Mouse (Mus musculus) hindbrain, embryonic 10.5 days (tissue): Measurements from ENCODE around the gene 4930415O20Rik. TPM values are rescaled to one million over a fixed set of nuclear protein-coding genes. Genes with fewer than 3 reads are reported as not detected.

Source experiments
- DNase-seq: peaks from one replicate; pipeline ENCODE4 v3.0.0-alpha.2; 2017; ENCODE audit warnings: low spot score
- H3K27ac ChIP-seq: fragments of 300-500 bp; sonication (generic); 2 replicates; pipeline ENCODE4 v1.5.1; 2016; ENCODE audit warnings: mild to moderate bottlenecking, moderate library complexity
- H3K27me3 ChIP-seq: fragments of 300-500 bp; sonication (generic); 2 replicates; pipeline ENCODE4 v1.6.1; 2016; ENCODE audit warnings: mild to moderate bottlenecking; ENCODE audit not compliant: poor library complexity, insufficient read depth, severe bottlenecking
- H3K36me3 ChIP-seq: fragments of 300-500 bp; sonication (generic); 2 replicates; pipeline ENCODE4 v1.6.1; 2016; ENCODE audit warnings: mild to moderate bottlenecking, moderate library complexity
- H3K4me1 ChIP-seq: fragments of 300-500 bp; sonication (generic); replicated peaks from 2 replicates; pipeline ENCODE4 v1.6.1; 2016; ENCODE audit warnings: mild to moderate bottlenecking
- H3K4me3 ChIP-seq: fragments of 300-500 bp; sonication (generic); 2 replicates; pipeline ENCODE4 v1.5.1; 2016; ENCODE audit warnings: mild to moderate bottlenecking, moderate library complexity
- H3K9me3 ChIP-seq: fragments of 300-500 bp; sonication (generic); 2 replicates; pipeline ENCODE4 v1.6.1; 2016; ENCODE audit warnings: mild to moderate bottlenecking, moderate library complexity
- WGBS: fragments of 180-500 bp; shearing (Covaris S2); methylation state at CpG from one replicate; pipeline ENCODE4 v1.1.7; 2016; 5-methylcytosine and 5-hydroxymethylcytosine counted together
- polyA plus RNA-seq: library from polyadenylated mRNA; unstranded; fragments of >200 nt; fragmentation: Nextera tagmentation; extraction: Ambion mirVana; gene quantifications from 2 replicates; pipeline ENCODE4 v1.2.1, GENCODE M21; 2016

The 4930415O20Rik gene
- not detected in 2 replicates for polyA plus RNA-seq

DNA sequence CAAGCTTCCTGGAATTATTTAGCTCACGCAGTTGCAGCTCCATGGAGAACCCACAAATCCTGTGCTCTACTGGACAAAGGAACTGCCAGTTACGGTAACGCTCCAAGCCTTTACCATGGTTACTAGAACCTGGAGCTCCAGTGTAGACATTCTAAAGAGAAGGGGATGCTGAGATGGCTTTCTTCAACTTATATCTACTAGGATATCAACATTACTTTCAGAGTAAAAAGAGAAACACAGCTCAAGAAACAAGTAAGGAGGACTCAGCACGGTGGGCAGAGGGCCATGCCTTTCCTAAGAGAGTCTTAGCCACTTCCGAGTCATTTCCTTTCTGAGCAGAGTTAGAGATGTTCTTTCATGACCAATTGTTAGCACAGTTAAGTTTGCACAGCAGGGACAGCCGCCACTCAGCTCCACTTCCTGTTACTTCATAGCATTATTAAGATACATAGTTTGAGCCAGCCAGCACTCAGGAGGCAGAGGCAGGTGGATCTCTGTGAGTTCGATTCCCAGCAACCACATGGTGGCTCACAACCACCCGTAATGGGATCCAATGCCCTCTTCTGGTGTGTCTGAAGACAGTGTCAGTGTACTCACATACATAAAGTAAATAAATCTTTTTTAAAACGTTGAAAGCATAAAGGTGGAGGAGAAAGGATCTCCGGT is at the start of gene 4930415O20Rik, which contains the start of gene Ccnt1:
Gene 4930415O20Rik (plus strand): TSS at position 132 of the 666 bp plus-strand sequence.
Gene Ccnt1 (minus strand): TSS at position 51 of the 666 bp plus-strand sequence.
- H3K9me3 ChIP-seq, result no peaks in the 10 kb centered on the region
- peaks cover 19% of the 10 kb centered on the region for H3K4me1 ChIP-seq
- peaks cover under 1% of the 10 kb centered on the region; the same call in 1 of the 2 replicates for H3K36me3 ChIP-seq
- no peak within 1 kb of the TSS for H3K4me3 ChIP-seq
- no peak within 1 kb of the TSS for H3K27ac ChIP-seq
- no peak for DNase-seq
- H3K27me3 ChIP-seq, result no peaks in the 10 kb centered on the region
- WGBS, result 86% methylated on average over 10 of the region's 10 CpGs

DNA sequence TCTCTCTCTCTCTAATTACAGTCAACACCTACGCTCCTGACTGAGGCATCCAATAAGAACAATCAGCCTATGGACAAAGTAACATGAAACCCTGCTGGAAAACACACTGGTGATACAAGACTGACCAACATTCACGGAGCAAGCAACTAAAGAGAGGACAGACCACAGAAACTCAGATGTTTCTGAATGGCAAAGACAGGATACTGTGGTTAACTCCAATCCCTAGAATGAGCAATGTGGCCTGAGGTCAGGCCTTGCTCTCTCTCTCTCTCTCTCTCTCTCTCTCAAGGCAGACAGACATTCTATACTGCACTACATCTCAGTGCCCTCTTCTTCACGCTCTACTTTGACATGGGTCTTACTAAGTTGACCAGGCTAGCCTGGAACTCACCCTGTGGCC is 49.6 kb upstream of the 4930415O20Rik start:
- 94% methylated on average over 3 of the region's 3 CpGs for WGBS
- DNase-seq, result no peak
- Histone ChIP-seq H3K27me3 (no peaks in the 10 kb centered on the region), H3K4me1 (no peaks in the 10 kb centered on the region), H3K4me3 (no peak overlapping the region), H3K9me3 (no peaks in the 10 kb centered on the region), H3K27ac (no peak overlapping the region), H3K36me3 (peaks cover 92% of the 10 kb centered on the region)

DNA sequence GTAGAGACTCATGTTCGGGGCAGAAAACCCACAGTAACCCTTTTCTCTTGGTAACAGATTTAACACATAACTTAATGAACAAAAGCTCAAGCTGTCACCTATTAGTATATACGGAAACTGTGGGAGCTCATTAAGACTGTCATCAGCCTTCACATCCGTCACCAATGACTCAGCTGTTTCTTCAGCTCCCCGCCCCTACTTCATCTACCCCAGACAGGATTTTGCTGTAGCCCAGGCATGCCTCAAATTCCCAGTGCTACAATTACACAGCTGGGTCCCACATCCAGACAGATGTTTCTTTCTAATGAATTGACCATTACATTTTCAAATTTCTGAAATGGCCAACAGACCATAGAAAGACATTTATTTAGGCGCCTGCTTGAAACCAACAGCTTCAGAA is 44.7 kb upstream of the 4930415O20Rik start:
- DNase-seq, result no peak
- WGBS, result 87% methylated on average over 5 of the region's 5 CpGs
- Histone ChIP-seq H3K27ac (no peak overlapping the region), H3K4me3 (no peak overlapping the region), H3K9me3 (no peaks in the 10 kb centered on the region), H3K36me3 (peaks cover 100% of the 10 kb centered on the region), H3K4me1 (no peaks in the 10 kb centered on the region), H3K27me3 (no peaks in the 10 kb centered on the region)

DNA sequence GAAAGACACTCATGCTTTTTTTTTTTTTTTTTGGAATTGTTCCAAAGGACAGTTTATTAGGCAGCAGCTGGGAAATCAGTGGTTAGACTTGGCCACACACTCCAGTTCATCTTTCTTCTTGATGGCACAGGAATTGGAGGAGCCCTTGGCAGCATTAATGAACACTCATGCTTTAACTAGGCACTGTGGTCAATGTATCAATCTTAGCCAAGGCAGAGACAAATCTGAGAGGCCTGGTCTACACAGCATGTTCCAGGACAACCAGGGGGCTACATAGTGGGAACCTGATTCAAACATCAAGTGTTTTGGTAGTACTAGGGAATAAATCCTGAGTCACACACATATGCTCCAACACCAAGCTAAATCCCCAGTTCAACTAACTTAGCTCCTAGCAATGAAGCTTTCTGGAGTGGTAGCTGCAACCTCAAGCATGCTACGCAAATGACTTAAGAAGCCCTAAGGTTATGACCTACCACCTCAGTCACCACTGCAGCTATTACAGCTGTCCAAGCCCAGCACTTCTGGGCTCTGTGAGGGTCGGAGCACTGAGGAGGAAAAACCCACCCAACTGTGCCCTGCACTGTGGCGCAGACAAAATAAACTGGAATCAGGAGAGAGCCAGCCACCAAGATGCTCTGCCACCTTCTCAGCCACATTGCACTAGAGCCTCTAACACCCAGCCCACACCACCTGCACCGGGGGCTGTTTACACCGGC is 43.6 kb upstream of the 4930415O20Rik start:
- Histone ChIP-seq H3K9me3 (no peaks in the 10 kb centered on the region), H3K27ac (no peak overlapping the region), H3K4me1 (peaks cover 5% of the 10 kb centered on the region), H3K36me3 (peaks cover 100% of the 10 kb centered on the region), H3K27me3 (no peaks in the 10 kb centered on the region), H3K4me3 (no peak overlapping the region)
- no peak for DNase-seq
- WGBS, result 92% methylated on average over 5 of the region's 5 CpGs

DNA sequence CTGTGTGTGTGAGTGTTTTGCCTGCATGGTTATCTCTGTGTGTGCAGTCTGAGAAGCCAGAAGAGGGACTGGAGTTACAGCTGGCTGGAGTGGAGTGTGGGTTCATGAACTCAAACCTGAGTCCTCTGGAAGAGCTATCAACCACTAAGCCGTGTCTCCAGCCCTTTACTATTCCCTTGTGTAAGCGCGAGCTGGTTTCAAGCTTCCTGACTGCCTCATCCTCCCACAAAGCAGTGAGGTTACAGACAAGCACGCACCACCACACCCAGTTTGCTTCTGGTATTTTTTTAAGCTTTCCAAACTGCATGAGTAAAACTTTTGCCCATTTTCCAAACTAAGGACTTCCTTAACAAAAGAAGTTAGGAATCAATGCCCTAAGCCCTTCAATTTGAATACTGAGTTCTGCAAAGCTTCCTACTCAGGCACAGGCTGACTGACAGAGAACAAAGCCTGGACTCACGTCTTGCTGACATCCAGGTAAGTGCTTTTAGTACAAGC is 42.7 kb upstream of the 4930415O20Rik start:
- 90% methylated on average over 5 of the region's 5 CpGs for WGBS
- Histone ChIP-seq H3K27ac (no peak overlapping the region), H3K4me1 (peaks cover 13% of the 10 kb centered on the region), H3K4me3 (no peak overlapping the region), H3K9me3 (no peaks in the 10 kb centered on the region), H3K27me3 (no peaks in the 10 kb centered on the region), H3K36me3 (peaks cover 94% of the 10 kb centered on the region)
- no peak for DNase-seq

DNA sequence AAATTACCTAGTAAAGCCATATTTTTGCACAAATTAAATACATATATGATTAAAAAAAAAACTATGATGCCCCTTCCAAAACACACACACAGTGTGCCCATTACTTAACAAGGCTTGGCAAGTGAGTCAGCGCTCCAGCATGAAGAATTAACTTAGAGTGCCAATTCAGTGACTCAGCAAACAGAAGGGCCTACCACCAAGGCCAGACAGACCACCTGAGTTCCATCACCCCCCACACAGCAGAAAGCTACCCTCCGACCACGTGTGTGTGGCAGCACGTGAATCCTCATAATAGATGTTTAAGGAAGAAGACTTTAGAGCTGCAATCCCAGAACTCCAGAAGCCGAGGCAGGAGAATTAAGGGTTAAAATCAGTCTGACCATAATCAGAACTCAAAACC is 38.5 kb upstream of the 4930415O20Rik start:
- Histone ChIP-seq H3K27me3 (no peaks in the 10 kb centered on the region), H3K36me3 (peaks cover 56% of the 10 kb centered on the region), H3K9me3 (no peaks in the 10 kb centered on the region), H3K27ac (peak overlapping the region; percentile 100), H3K4me1 (peaks cover 13% of the 10 kb centered on the region), H3K4me3 (peak overlapping the region; percentile 84)
- WGBS, result 55% methylated on average over 5 of the region's 5 CpGs
- no peak for DNase-seq

DNA sequence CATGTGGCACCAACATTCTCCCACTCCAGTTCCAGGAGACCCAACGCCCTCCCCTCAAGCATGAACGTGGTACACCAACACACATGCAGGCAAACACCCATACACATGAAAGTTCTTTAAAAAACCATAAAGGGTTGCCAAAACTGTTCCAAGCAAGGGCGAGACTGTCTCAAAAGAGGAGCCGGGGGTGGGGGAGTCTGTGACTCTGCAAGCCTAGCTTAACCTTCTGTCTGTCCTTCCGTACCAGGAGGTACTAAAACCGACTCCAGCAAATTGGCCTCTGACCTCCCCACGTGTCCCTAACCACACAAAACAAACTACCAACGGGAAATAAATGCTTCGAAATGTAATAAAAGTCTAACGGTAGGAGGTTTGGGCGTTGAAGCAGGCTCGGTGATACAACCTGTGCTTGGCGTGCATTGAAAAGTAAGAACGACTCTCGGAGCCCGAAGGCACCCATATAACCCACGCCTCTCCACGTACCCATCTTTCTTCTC is 37.7 kb upstream of the 4930415O20Rik start:
- peak; percentile 29 for DNase-seq
- H3K27ac ChIP-seq, result peak overlapping the region; percentile 100

DNA sequence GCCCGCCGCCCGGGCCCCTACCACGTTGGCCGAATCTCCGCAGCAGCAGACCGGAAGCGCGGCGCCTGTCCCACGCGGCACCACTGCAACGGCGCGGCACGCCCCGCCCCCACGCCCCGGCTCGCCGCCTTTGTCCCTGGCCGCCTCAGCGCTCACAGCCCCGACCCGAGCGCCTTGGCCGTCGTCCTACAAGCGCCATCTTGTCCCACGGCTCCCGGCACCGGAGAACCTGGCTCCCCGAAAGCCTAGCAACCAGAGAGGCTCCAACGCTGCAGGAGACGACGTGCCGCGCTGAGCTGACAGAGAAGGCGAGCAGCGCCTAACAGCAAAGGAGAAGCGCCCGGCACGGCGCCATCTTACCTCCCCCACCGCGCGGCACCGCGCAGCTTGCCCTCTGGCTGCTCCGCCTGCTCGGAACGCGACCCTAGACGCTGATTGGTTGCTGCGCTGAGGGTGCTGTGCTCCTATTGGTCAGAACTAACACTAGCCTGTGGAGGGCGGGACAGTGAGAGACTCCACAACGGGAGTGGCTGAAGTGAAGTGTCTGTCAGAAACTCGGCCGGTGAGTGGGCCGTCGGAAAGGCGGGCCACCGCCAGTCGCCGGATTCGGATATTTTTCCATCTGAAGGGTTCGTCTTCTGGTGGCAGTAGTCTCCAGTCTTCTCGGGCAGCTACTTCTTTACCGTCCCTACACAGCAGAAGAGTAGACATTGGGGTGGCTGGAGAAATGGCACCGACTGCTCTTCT is 36.8 kb upstream of the 4930415O20Rik start, which contains the start of gene Kansl2:
Gene Kansl2 (minus strand): TSS at position 384 of the 747 bp plus-strand sequence.
- no peaks in the 10 kb centered on the region for H3K27me3 ChIP-seq
- H3K4me1 ChIP-seq, result peaks cover 13% of the 10 kb centered on the region
- peaks cover 55% of the 10 kb centered on the region for H3K36me3 ChIP-seq
- peak within 1 kb of the TSS; percentile 100 for H3K27ac ChIP-seq
- DNase-seq, result peak; percentile 99
- under 1% methylated on average over 69 of the region's 70 CpGs for WGBS
- H3K4me3 ChIP-seq, result peak within 1 kb of the TSS; percentile 84
- no peaks in the 10 kb centered on the region for H3K9me3 ChIP-seq

More for the DNA sequence above, 37.7 kb upstream of the 4930415O20Rik start:
- WGBS, result under 1% methylated on average over 18 of the region's 18 CpGs
- peak overlapping the region; percentile 84 for H3K4me3 ChIP-seq
- peaks cover 55% of the 10 kb centered on the region for H3K36me3 ChIP-seq
- H3K9me3 ChIP-seq, result no peaks in the 10 kb centered on the region
- peaks cover 13% of the 10 kb centered on the region for H3K4me1 ChIP-seq
- no peaks in the 10 kb centered on the region for H3K27me3 ChIP-seq

DNA sequence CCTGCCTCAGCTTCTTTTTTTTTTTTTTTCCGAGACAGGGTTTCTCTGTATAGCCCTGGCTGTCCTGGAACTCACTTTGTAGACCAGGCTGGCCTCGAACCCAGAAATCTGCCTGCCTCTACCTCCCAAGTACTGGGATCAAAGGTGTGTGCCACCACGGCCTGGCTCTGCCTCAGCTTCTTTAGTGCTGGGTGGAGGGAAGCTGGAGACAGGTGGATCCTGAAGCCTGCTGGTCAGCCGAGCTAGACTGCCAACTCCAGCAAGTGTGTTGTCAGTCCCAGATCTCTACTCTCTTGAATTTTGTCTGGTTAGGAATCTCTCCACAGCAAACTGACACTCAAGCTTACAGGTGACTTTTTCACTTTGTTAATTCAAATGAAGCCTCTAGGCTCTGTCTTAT is 34.9 kb upstream of the 4930415O20Rik start:
- 92% methylated on average over 4 of the region's 4 CpGs for WGBS
- peaks cover 13% of the 10 kb centered on the region for H3K4me1 ChIP-seq
- no peak overlapping the region for H3K27ac ChIP-seq
- no peak for DNase-seq
- no peaks in the 10 kb centered on the region for H3K9me3 ChIP-seq
- H3K4me3 ChIP-seq, result no peak overlapping the region
- peaks cover 55% of the 10 kb centered on the region for H3K36me3 ChIP-seq
- no peaks in the 10 kb centered on the region for H3K27me3 ChIP-seq

DNA sequence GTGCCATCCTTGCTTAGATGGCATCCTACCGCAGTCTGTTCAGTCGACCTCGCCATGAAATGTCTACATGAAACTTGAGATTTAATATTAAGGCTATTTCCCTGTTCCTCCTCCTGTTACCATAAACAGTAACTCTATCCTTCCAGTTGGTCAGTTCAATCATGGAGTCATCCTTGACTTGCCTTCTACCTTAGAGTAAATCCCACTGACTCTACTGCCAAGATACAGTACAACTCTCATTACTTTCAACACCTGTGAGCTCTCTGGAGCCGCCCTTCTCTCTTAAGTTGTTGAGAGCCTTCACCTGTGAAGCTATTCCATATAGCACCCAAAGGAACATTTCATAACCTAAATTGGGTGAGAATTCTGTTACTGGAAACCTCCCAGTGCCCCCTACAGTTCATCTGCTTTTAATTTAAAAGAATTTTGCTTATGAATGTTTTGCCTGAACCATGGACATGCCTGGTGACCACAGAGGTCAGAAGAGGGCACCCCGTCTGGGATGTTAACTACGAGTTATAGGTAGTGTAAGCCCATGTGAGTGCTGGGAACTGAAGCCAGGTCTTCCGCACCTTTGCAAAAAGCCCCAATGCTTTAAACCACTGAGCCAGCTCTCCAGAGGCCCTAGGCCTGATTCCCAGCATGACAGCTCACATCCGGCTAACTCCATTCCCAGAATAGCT is 33.8 kb upstream of the 4930415O20Rik start:
- DNase-seq, result no peak
- Histone ChIP-seq H3K27ac (no peak overlapping the region), H3K36me3 (peaks cover 55% of the 10 kb centered on the region), H3K4me1 (peaks cover 10% of the 10 kb centered on the region), H3K9me3 (no peaks in the 10 kb centered on the region), H3K4me3 (no peak overlapping the region), H3K27me3 (no peaks in the 10 kb centered on the region)
- WGBS, result 91% methylated on average over 8 of the region's 8 CpGs

DNA sequence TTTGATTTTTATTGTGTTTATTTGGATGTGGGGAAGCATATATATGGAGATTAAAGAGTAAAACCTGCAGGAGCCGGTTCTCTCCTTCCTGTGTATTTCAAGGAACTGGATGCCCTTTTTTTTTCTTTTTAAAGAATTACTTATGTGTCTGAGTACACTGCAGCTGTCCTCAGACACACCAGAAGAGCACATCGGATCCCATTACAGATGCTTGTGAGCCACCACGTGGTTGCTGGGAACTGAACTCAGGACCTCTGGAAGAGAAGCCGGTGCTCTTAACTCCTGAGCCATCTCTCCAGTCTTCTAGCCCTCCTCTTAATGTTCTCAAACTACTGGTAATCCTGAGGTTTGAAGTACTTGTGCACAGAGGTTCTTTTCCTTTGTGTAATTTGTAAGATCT is 32.9 kb upstream of the 4930415O20Rik start:
- Histone ChIP-seq H3K4me3 (no peak overlapping the region), H3K27me3 (no peaks in the 10 kb centered on the region), H3K9me3 (no peaks in the 10 kb centered on the region), H3K27ac (no peak overlapping the region), H3K36me3 (peaks cover 58% of the 10 kb centered on the region), H3K4me1 (peaks cover under 1% of the 10 kb centered on the region; the same call in 1 of the 2 replicates)
- no peak for DNase-seq
- 73% methylated on average over 4 of the region's 4 CpGs for WGBS

DNA sequence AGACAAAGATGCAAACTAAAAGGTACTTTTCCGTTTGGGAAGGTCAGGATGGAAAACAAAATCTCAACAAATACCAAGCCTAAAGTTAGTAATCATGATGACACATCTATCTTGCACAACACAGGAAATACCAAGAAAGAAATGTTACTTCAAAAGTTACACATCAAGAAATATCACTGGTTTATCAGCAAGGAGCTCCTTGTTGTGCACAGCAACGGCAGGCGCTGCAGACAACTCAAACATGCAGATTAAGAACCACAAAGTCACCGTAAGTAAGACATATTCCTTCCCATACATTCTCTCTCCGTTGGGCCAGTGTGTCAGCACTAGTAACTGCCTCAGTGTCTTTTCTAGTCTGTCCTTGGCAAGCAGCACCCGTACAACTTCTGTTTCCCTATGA is 29.7 kb upstream of the 4930415O20Rik start:
- Histone ChIP-seq H3K27ac (no peak overlapping the region), H3K9me3 (no peaks in the 10 kb centered on the region), H3K36me3 (peaks cover 90% of the 10 kb centered on the region), H3K4me3 (no peak overlapping the region), H3K27me3 (no peaks in the 10 kb centered on the region), H3K4me1 (no peaks in the 10 kb centered on the region)
- no peak for DNase-seq
- WGBS, result 93% methylated on average over 6 of the region's 6 CpGs
